Mouse (Mus musculus) T-cell, adult 2 months (primary cell): Measurements from ENCODE around the gene Bicdl1.

Experiments used
- DNase-seq: peaks from one replicate; pipeline ENCODE4 v3.0.0; 2022; ENCODE audit warnings: low spot score

The Bicdl1 gene

GRCm38 (mm10) chr5:115667894-115668293 lies 63.5 kb downstream of the Bicdl1 start:
- no peak for DNase-seq

DNA sequence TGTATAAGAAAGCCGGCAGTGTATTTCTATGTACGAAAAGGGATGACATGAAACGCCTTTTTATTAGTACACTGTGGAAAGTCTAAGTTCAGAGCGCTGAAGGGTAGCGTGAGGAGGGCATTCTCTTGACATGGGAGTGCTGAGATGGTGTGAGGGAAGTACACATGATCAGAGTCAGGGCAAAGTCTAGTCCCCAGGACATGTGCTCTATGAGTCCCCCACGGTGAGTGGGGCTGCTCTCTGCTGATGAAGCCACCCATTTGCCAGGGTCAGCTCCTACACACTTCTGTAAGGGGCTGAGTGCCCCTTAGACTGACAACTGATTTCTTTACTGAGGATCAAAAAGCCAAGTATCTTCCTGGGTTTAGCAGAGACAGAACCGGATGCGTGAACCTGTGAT lies 64.2 kb downstream of the Bicdl1 start:
- no peak for DNase-seq

DNA sequence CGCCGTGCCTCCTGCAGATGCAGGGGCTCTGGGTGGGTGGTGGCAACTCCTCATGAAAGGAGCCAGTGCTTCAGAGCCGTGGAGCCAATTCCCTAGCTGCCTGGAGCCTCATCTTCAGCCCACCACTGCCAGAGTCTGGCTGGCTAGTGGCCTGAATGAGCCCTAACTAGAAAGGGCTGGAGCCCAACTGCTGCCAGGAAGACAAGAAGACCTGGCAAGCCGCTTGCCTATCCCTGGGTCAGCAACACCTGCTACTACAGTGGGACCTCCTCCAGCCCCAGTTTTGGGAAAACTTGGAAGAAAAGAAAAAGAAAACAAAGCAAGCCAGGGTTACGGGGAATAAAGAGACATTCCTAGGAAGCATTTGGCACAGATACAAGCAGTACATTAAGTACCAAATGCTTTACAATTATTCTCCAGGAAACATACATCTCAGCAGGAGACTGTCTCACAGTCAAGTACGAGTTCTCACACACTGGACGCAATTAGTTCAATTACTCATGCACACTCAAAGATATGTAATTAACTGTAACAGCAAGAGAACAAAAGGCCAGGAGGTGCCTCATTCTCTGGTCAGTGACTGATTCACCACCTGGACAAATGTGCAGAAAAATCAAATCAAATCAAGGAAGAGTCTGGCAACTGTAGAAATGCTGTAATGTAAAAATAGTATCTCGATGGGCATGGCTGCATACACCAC lies 64.9 kb downstream of the Bicdl1 start:
- no peak for DNase-seq

DNA sequence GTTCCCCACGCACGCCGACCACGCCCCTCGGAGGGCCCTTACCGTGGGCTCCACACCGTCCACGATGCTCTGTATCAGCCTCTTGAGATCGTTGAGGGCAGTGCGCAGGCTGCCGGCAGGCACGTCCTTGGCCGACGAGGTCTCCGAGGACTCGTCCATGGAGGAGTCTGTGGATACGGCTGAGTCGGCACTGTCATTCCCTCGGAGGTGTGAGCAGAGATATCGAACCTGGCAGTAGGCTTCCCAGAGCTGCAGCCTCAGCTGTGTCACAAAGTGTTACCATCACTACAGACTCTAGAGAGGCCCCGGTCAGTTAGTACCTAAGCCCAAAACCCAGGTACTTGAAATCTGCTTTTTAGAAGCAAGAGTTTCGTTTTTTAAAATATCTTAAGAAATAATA lies 68.8 kb downstream of the Bicdl1 start:
- DNase-seq = no peak

GRCm38 (mm10) chr5:115658352-115658751 lies 73.1 kb downstream of the Bicdl1 start:
- no peak for DNase-seq

DNA sequence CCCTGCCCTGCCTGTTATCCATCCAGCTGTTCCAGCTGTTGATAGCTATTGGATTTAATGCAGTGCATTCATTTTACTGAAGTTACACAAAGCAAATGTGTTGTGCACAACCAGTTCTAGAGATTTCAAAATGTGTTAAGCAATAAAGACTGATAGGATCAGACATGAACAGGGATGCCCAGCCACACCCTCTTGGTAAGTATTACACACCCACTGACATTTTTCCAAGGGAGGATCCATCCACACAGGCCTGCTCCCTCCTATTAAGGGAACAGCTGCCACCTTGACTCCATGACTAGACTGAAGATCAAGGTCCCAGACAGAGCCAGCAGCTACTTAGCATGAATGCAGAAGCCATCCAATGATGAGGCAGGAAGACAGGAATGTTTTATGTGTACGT lies 74.2 kb downstream of the Bicdl1 start:
- no peak for DNase-seq

DNA sequence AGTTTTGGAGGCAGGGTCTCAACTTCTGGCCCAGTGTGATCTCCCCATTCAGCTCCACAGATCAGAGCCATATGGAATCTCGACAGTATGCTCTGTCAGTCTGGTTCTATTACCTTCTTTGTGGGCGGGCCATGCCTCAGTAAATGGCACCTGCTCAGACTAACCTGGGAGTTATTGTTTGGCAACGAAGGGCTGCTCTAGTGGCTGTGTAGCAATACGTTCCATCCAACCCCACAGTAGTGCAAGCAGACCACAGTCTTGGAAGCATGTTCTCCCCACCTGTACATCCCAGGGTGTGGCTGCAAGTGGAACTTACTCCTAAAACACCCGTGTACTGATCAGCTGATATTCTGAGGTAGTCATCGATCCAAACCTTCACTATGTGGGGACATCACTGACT lies 74.7 kb downstream of the Bicdl1 start:
- no peak for DNase-seq

DNA sequence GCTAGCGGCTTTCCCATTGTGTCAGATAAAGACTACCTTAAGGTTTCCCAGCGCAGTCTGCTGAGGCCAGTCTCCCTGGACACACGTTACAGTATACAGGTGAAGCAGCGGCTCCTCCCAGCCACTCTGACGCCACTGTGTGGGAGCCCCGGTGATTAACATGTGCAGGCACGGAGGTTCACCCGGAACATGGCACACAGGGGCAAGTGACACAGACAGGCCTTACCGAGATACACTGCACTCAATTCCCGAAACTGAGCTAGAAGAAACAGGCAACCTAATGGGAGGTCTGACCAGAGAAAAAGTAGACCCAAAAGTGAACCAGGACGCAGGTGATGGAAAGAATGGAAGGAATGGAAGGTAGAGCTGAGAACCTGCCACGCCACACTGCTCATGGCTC lies 77.6 kb downstream of the Bicdl1 start:
- no peak for DNase-seq

DNA sequence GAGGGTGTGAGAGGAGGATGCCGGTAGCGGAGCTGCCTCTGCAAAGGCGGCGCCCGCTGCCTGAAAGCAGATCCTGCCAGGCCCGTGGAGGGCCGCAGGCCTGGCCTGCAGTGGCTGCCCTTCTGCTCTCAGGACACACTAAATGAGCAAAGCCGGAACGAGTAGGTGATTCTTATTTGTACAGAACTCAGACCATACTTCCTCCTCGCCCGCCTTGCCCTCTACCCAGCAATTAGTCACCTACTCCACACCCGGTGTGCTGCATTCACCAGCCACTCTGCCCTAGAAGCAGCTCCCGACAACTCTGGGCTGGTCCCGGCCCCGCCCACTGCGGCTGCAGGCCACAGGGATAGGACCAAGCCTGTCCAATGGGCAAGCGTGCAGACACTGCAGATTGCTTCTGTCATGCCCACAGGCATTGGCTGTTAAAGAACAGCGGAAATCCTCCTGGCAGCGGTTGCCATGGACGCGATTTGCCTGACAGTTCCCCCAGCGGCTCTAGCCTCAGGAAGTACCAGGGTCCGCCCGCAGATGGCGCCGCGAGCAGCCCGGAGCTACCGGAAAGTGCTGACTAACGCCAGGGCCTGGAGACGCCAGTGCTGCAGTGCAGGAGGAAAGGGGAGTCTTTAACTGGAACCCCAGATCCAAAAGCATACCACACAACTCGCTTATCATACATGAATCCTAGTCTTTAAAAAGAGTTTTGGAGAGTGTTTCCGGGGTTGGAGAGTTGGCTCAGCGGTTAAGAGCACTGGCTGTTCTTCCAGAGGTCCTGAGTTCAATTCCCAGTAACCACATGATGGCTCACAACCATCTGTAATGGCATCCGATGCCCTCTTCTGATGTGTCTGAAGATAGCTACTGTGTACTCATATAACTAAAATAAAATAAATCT lies 78.5 kb downstream of the Bicdl1 start:
- DNase-seq = peak; percentile 99

GRCm38 (mm10) chr5:115651821-115652220 lies 79.6 kb downstream of the Bicdl1 start:
- DNase-seq = no peak

DNA sequence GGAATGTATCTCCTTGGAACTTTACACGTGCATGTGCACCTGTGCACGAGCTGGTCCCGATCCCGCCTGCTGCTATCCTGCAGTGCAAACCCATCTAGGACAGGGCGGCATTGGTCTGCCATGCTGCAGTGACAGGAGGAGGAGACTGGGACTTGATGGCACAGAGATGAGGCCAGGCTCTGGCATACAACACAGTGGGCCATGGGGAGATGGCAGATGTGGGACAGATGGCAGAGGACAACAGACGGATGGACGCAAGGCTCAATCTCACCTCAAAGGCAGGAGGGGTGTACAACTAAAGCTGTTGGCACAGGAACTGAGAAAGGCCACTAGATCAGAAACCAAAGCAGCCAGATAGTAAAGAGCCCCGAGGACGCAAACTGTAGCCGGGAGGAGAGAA lies 80.5 kb downstream of the Bicdl1 start:
- DNase-seq = no peak

DNA sequence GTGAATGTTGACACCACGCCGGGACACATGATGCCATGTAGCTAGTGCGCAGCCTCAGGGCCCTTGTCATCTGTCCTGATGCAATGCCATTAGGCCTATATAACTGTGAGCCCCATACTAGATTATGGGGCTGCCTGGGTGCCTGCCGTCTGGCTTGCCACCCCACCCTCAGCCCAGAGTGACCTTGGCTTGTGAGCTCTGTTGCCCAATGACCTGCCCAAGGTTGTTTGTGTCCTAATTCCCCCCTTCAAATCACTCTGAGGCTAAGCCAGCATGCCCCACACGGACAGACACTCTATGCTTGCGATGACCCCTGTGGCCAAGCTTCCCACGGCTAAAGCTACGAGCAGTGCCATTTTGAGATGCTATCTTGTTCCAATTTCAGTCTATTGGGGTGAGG lies 81.7 kb downstream of the Bicdl1 start:
- no peak for DNase-seq

GRCm38 (mm10) chr5:115648876-115649275 lies 82.5 kb downstream of the Bicdl1 start:
- DNase-seq = no peak

DNA sequence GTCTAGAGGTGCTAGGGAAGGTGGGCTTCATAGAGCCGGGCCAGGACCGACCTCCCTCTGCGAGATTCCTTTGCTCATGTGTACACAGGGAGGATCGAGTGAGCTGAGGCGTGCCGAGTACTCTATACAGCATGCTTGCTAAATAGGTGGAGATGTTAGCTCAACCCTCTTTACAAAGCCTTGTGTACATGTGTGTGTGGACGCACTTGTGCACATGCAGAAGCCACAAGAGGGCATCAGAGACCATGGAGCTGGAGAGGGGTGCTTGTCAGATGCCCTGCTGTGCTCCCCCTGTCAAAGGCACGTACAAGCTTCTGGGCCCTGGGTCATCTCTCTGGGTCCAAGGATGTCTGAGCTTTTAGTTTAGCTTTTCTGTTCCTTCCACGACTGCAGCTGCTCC lies 87.2 kb downstream of the Bicdl1 start:
- peak; percentile 16 for DNase-seq

DNA sequence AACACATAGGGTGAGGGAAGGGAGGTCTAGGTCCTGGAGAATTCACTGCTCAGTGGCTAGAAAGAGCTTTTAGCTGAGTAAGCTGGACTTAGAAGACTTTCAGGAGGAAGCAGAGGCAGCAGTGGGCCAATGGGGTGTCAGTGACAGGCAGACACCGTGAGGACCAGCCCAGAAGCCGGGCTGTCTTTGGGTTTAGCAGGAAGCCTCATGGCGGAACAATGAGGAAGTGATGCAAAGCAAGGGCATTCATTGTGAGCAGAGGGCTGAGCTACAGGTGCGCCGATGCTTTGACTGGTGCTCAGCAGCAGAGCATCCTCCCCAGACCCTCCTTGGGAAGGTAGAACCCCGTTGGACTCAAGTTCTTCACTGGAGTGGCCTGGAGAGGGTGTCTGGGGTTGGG lies 95.9 kb downstream of the Bicdl1 start:
- peak; percentile 38 for DNase-seq

- no peak for DNase-seq
Measured at GRCm38 (mm10) chr5:115634046-115634445, 97.4 kb downstream of the Bicdl1 start.

GRCm38 (mm10) chr5:115633060-115633459 lies 98.4 kb downstream of the Bicdl1 start:
- no peak for DNase-seq

DNA sequence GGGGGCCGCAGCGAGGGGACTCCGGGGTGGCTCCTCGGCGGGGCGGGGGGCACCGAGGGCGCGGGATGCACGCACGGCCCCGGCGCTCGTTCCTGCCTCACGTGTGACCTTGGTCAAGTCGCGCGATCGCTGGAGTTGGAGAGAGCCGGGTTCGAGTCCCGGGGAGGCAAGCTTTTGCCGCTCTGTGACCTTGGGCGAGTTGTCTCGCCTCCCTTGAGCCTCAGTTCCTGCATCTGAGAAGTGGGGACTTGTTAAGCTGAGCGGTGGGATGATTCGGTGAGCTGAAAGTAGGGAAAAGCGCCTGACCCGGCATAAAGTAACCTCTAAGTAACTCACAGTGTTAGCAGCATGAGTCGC lies 99.1 kb downstream of the Bicdl1 start:
- peak; percentile 17 for DNase-seq

GRCm38 (mm10) chr5:115631505-115632357 lies 99.7 kb downstream of the Bicdl1 start, which contains the start of gene Rab35:
TSS of gene Rab35 (plus strand) at chr5:115631908.
- peak; percentile 96 for DNase-seq

- no peak for DNase-seq
Measured at GRCm38 (mm10) chr5:115630291-115630690, 101.1 kb downstream of the Bicdl1 start.

DNA sequence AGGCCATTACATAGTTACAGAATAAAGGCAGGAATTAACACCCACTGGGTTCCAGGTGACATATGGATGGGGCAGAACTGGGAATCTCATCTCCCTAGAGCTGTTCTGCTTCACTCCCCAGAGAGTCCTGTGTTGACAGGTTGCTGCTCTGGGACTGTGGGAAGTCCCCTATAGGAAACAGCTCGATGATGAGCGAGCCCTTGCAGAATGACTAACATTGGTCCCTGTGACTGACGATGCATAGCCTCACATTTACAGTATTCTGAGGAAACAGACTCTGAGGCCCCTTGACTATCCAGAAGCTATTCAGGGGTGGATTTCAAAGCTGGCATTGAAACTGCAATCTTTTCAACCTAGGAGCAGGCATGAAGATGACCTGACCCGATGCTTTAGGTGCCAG lies 101.7 kb downstream of the Bicdl1 start:
- DNase-seq = no peak

- no peak for DNase-seq
Measured at GRCm38 (mm10) chr5:115628083-115628482, 103.3 kb downstream of the Bicdl1 start.
